Mouse (Mus musculus): ENCODE data around the gene Med18. TPM values are rescaled to one million over a fixed set of nuclear protein-coding genes. Genes with fewer than 3 reads are reported as not detected.

Med18 gene
- polyA plus RNA-seq, 1 experiment from 2014 or later = 24.8 TPM

DNA sequence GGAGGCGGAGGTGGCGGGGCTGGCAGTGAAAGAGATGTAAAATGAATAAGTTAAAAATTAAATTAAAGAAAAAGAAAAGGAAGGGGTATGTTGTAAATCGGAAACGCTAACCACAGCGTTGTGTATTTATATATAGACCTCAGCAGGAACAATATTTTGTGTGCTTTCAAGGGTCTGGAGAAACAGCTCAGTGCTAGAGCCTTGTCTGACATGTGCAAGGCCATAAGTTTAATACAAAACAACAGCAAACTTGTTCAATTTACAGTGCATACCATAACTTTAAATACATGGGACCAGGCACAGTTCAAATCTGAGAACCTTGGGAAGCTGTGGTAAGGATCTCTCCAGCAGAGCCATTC is 513 bp upstream of the Med18 start:
- peak; percentile 16 for ATAC-seq (ENCODE audit: low read depth)
- Histone ChIP-seq H3K4me3 (ENCODE audit: low read length) (peak overlapping the region; percentile 77), H3K27ac (ENCODE audit: low read length) (no peak overlapping the region), H3K36me3 (ENCODE audit: control insufficient read depth, insufficient read depth, low read length) (peaks cover 9% of the 10 kb centered on the region), H3K4me2 (ENCODE audit: low read depth, low read length) (peak overlapping the region; percentile 72), H3K9me3 (ENCODE audit: control insufficient read depth, low read length) (no peaks in the 10 kb centered on the region), H3K27me3 (ENCODE audit: control insufficient read depth, insufficient read depth, low read depth, low read length) (no peaks in the 10 kb centered on the region), H3K4me1 (replicated peaks; ENCODE audit: control insufficient read depth, insufficient read depth, low read length) (peaks cover 13% of the 10 kb centered on the region), H3K9ac (ENCODE audit: low read length) (peak overlapping the region; percentile 47)
- WGBS = under 1% methylated on average over 5 of the region's 5 CpGs

DNA sequence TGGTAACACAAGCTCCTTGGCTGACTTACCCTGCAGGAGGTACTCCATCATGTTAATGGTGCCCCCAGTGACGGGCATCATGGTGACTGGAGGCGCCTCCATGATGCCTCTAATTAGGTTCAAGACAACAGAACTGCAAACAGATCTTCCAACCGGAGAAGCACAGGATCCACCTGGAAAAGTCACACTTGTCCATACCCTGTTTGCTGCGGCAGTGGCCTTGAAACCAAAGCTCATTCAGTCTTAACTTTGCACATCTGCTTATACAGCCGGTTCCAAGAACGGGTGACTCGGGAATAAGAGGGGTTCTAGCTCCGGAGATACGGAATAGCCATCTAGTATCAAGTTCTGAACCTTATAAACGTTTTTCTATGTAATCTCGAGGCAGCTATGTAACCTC is 885 bp downstream of the Med18 start:
- peaks cover 13% of the 10 kb centered on the region for H3K4me1 ChIP-seq (replicated peaks; ENCODE audit: control insufficient read depth, insufficient read depth, low read length)
- no peak overlapping the region for H3K27ac ChIP-seq (ENCODE audit: low read length)
- 2% methylated on average over 11 of the region's 11 CpGs for WGBS
- peak overlapping the region; percentile 83 for H3K9ac ChIP-seq (ENCODE audit: low read length)
- no peak for ATAC-seq (ENCODE audit: low read depth)
- H3K36me3 ChIP-seq (ENCODE audit: control insufficient read depth, insufficient read depth, low read length) = peaks cover 15% of the 10 kb centered on the region
- H3K27me3 ChIP-seq (ENCODE audit: control insufficient read depth, insufficient read depth, low read depth, low read length) = no peaks in the 10 kb centered on the region
- peak overlapping the region; percentile 72 for H3K4me2 ChIP-seq (ENCODE audit: low read depth, low read length)
- H3K9me3 ChIP-seq (ENCODE audit: control insufficient read depth, low read length) = no peaks in the 10 kb centered on the region
- peak overlapping the region; percentile 77 for H3K4me3 ChIP-seq (ENCODE audit: low read length)

DNA sequence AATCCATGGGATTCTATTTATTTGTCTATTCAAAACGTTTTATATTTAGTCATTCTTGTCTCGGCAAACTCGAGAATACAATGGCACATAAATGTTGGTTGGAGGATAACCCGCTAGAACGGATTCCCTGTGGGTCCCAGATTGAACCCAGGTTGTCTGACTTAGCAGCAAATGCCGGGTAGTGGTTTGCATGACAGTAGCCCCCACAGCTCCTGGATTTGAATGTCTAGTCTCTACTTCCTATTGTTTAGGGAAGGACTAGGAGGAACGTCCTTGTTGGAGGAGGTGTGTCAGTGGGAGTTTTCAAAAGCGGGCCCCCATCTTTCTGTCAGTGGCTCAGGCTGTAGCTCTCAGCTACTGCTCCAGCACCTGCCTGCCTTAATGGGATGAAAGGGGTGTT is 3.5 kb downstream of the Med18 start:
- no peaks in the 10 kb centered on the region for H3K27me3 ChIP-seq (ENCODE audit: control insufficient read depth, insufficient read depth, low read depth, low read length)
- H3K4me2 ChIP-seq (ENCODE audit: low read depth, low read length) = no peak overlapping the region
- peaks cover 13% of the 10 kb centered on the region for H3K4me1 ChIP-seq (replicated peaks; ENCODE audit: control insufficient read depth, insufficient read depth, low read length)
- no peaks in the 10 kb centered on the region for H3K9me3 ChIP-seq (ENCODE audit: control insufficient read depth, low read length)
- H3K4me3 ChIP-seq (ENCODE audit: low read length) = no peak overlapping the region
- WGBS = 86% methylated on average over 8 of the region's 8 CpGs
- peaks cover 15% of the 10 kb centered on the region for H3K36me3 ChIP-seq (ENCODE audit: control insufficient read depth, insufficient read depth, low read length)
- H3K9ac ChIP-seq (ENCODE audit: low read length) = no peak overlapping the region
- H3K27ac ChIP-seq (ENCODE audit: low read length) = no peak overlapping the region
- ATAC-seq (ENCODE audit: low read depth) = no peak

DNA sequence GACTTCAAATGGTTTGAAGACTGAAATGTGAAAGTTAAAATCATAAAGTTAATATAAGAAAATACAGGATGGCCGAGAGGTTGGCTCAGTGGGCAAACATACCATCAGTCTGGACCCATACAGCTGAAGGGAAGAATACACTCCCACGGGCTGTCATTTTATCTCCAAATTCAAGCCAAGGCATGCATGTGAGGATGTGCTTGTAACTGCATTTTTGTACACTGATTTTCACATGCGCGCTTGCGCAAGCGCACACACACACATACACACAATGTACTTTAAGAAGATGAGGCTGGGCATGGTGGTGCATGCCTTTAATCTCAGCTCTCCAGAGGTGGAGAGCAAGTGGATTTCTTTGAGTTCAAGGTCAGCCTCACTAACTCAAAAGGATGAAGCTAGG is 8.2 kb downstream of the Med18 start:
- no peak overlapping the region for H3K4me3 ChIP-seq (ENCODE audit: low read length)
- no peak overlapping the region for H3K27ac ChIP-seq (ENCODE audit: low read length)
- no peaks in the 10 kb centered on the region for H3K9me3 ChIP-seq (ENCODE audit: control insufficient read depth, low read length)
- WGBS = 86% methylated on average over 6 of the region's 6 CpGs
- H3K27me3 ChIP-seq (ENCODE audit: control insufficient read depth, insufficient read depth, low read depth, low read length) = no peaks in the 10 kb centered on the region
- H3K36me3 ChIP-seq (ENCODE audit: control insufficient read depth, insufficient read depth, low read length) = peaks cover 15% of the 10 kb centered on the region
- no peaks in the 10 kb centered on the region for H3K4me1 ChIP-seq (replicated peaks; ENCODE audit: control insufficient read depth, insufficient read depth, low read length)
- ATAC-seq (ENCODE audit: low read depth) = no peak
- H3K9ac ChIP-seq (ENCODE audit: low read length) = no peak overlapping the region
- no peak overlapping the region for H3K4me2 ChIP-seq (ENCODE audit: low read depth, low read length)

DNA sequence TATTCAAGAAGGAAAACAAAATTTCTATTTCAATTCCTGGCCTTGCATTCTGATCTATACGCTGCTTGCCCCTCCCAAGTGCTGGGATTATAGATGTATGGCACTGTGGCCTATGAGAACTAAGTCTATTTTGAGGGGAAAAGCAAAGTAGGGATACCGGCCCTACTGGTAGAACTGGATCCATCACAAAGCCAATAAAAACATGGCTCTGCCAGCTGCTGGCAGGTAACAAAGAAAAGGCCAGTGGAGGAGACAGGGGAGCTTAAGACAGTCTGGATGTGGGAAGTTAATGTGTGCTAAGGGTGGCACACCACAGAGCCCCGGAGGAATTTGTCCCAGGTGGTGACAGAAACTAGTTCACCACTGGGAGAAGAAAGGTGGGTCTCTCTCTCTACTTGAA is 8.6 kb downstream of the Med18 start:
- Histone ChIP-seq H3K9me3 (ENCODE audit: control insufficient read depth, low read length) (no peaks in the 10 kb centered on the region), H3K4me2 (ENCODE audit: low read depth, low read length) (no peak overlapping the region), H3K27me3 (ENCODE audit: control insufficient read depth, insufficient read depth, low read depth, low read length) (no peaks in the 10 kb centered on the region), H3K27ac (ENCODE audit: low read length) (no peak overlapping the region), H3K4me3 (ENCODE audit: low read length) (no peak overlapping the region), H3K9ac (ENCODE audit: low read length) (no peak overlapping the region), H3K36me3 (ENCODE audit: control insufficient read depth, insufficient read depth, low read length) (peaks cover 12% of the 10 kb centered on the region), H3K4me1 (replicated peaks; ENCODE audit: control insufficient read depth, insufficient read depth, low read length) (no peaks in the 10 kb centered on the region)
- ATAC-seq (ENCODE audit: low read depth) = no peak
- WGBS = 61% methylated on average over 3 of the region's 3 CpGs

DNA sequence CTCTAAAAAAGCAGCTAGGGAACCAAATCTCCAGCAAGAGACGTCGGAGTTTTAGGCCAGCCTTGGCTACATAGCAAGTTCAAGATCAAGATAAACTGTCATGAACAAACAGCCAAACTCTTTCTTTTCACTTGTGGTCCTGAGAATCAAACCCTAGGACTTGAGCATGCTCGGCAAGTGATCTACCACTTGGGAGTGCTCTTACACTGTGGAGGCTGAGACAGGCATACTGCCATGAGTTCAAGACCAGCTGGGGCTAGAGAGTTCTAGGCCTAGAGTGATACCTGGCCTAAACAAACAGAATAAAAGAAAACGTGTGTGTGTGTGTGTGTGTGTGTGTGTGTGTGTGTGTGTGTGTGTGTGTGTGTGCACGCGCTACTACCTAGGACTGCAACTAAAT is 9.5 kb downstream of the Med18 start:
- Histone ChIP-seq H3K4me1 (replicated peaks; ENCODE audit: control insufficient read depth, insufficient read depth, low read length) (no peaks in the 10 kb centered on the region), H3K36me3 (ENCODE audit: control insufficient read depth, insufficient read depth, low read length) (peaks cover 5% of the 10 kb centered on the region), H3K27me3 (ENCODE audit: control insufficient read depth, insufficient read depth, low read depth, low read length) (no peaks in the 10 kb centered on the region), H3K9me3 (ENCODE audit: control insufficient read depth, low read length) (no peaks in the 10 kb centered on the region), H3K27ac (ENCODE audit: low read length) (no peak overlapping the region), H3K9ac (ENCODE audit: low read length) (no peak overlapping the region), H3K4me3 (ENCODE audit: low read length) (no peak overlapping the region), H3K4me2 (ENCODE audit: low read depth, low read length) (no peak overlapping the region)
- ATAC-seq (ENCODE audit: low read depth) = no peak
- 74% methylated on average over 4 of the region's 6 CpGs for WGBS

DNA sequence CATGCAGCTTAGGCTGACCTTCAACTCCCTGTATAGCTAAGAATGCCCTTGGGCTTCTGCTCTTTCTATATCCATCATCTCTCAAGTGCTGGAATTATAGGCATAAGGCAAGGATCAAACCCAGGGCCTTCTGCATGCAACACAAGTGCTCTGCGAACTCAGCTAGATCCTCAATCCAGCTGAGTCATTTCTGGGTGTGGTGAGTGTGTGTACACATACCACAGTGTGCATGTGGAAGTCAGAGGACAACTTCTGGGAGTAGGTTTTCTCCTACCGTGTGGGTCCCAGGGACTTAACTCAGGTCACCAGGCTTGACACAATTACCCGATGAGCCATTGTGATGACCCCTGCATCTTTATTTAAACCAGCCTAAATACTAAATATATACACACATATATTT is 13.9 kb downstream of the Med18 start:
- Histone ChIP-seq H3K9ac (ENCODE audit: low read length) (no peak overlapping the region), H3K9me3 (ENCODE audit: control insufficient read depth, low read length) (no peaks in the 10 kb centered on the region), H3K4me1 (replicated peaks; ENCODE audit: control insufficient read depth, insufficient read depth, low read length) (no peaks in the 10 kb centered on the region), H3K27ac (ENCODE audit: low read length) (no peak overlapping the region), H3K27me3 (ENCODE audit: control insufficient read depth, insufficient read depth, low read depth, low read length) (no peaks in the 10 kb centered on the region), H3K36me3 (ENCODE audit: control insufficient read depth, insufficient read depth, low read length) (no peaks in the 10 kb centered on the region), H3K4me2 (ENCODE audit: low read depth, low read length) (no peak overlapping the region), H3K4me3 (ENCODE audit: low read length) (no peak overlapping the region)
- 73% methylated on average over 3 of the region's 3 CpGs for WGBS
- ATAC-seq (ENCODE audit: low read depth) = no peak

DNA sequence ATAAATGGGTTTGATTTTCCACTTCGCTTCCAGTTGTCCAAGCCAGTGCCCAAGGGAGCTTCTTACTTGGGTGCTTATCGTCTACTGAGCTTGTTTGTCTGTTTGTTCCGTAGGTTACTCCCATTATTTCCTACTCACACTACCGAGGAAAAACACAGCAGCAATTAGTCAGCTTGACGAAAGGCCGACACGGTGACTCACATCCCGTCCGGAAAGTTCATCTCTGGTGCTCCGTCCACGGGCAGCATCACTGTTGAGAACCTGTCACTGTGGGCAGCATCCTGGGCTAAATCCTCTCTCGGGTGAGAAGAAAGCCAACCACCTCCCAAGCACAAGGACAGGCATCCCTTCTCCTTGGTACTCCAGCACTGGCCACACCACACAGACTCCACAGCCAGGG is 17.6 kb downstream of the Med18 start:
- Histone ChIP-seq H3K9me3 (ENCODE audit: control insufficient read depth, low read length) (0 out of 2 replicates have a peak, but pooled peaks cover 2% of the 10 kb centered on the region), H3K4me1 (replicated peaks; ENCODE audit: control insufficient read depth, insufficient read depth, low read length) (no peaks in the 10 kb centered on the region), H3K27me3 (ENCODE audit: control insufficient read depth, insufficient read depth, low read depth, low read length) (no peaks in the 10 kb centered on the region), H3K36me3 (ENCODE audit: control insufficient read depth, insufficient read depth, low read length) (no peaks in the 10 kb centered on the region), H3K4me2 (ENCODE audit: low read depth, low read length) (no peak overlapping the region), H3K27ac (ENCODE audit: low read length) (no peak overlapping the region), H3K9ac (ENCODE audit: low read length) (no peak overlapping the region), H3K4me3 (ENCODE audit: low read length) (no peak overlapping the region)
- 72% methylated on average over 12 of the region's 12 CpGs for WGBS
- ATAC-seq (ENCODE audit: low read depth) = no peak

DNA sequence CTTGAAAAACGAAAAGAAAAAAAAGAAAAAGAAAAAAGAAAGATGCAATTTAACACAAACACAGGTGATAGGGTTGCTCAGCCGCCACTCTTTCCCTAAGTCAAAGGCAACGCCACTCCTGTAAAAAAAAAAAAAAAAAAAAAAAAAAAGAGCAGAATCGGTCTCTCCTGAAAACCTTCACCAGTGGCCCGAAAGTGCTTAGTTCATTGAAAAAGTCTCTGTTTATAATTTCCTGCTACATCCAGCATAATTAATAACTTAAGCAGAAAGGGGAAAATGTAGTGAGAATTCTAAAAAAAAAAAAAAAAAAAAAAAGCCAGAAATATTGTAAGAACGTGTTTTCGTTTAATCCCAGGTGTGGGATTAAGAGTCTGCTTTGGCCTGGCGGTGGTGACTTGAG is 19.2 kb downstream of the Med18 start:
- Histone ChIP-seq H3K36me3 (ENCODE audit: control insufficient read depth, insufficient read depth, low read length) (no peaks in the 10 kb centered on the region), H3K27me3 (ENCODE audit: control insufficient read depth, insufficient read depth, low read depth, low read length) (no peaks in the 10 kb centered on the region), H3K27ac (ENCODE audit: low read length) (no peak overlapping the region), H3K4me3 (ENCODE audit: low read length) (no peak overlapping the region), H3K9ac (ENCODE audit: low read length) (no peak overlapping the region), H3K4me2 (ENCODE audit: low read depth, low read length) (no peak overlapping the region), H3K9me3 (ENCODE audit: control insufficient read depth, low read length) (0 out of 2 replicates have a peak, but pooled peaks cover 2% of the 10 kb centered on the region), H3K4me1 (replicated peaks; ENCODE audit: control insufficient read depth, insufficient read depth, low read length) (no peaks in the 10 kb centered on the region)
- no peak for ATAC-seq (ENCODE audit: low read depth)
- 76% methylated on average over 8 of the region's 8 CpGs for WGBS

DNA sequence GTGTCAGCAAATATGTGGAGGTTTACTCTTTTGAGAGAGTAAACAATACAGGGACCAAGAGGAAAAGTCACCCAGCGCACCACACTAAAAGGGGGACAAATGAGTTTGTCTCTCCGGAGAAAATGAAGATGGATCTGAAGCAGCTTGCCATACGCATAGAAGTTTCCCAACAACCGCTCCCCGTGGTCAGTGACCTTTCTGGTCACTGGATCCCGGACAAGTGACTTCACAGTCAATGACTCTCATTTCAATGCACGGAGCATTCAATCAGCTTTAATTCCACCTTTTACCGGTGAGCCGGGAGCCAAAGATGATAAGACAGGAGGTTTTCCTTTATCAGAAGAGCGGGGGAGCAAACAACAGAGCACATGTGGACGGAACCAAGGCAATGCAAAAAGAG is 25.9 kb downstream of the Med18 start:
- no peaks in the 10 kb centered on the region for H3K4me1 ChIP-seq (replicated peaks; ENCODE audit: control insufficient read depth, insufficient read depth, low read length)
- no peak overlapping the region for H3K4me3 ChIP-seq (ENCODE audit: low read length)
- no peaks in the 10 kb centered on the region for H3K27me3 ChIP-seq (ENCODE audit: control insufficient read depth, insufficient read depth, low read depth, low read length)
- H3K9ac ChIP-seq (ENCODE audit: low read length) = peak overlapping the region; percentile 15; the same call in 1 of the 2 replicates
- WGBS = 30% methylated on average over 11 of the region's 11 CpGs
- H3K4me2 ChIP-seq (ENCODE audit: low read depth, low read length) = peak overlapping the region; percentile 11; the same call in 1 of the 2 replicates
- ATAC-seq (ENCODE audit: low read depth) = no peak
- H3K36me3 ChIP-seq (ENCODE audit: control insufficient read depth, insufficient read depth, low read length) = no peaks in the 10 kb centered on the region
- H3K9me3 ChIP-seq (ENCODE audit: control insufficient read depth, low read length) = no peaks in the 10 kb centered on the region
- no peak overlapping the region for H3K27ac ChIP-seq (ENCODE audit: low read length)

Measured in lung, embryonic 16.5 days (tissue).